Mouse (Mus musculus): ENCODE results near the gene Rsad2. TPM values are rescaled to one million over a fixed set of nuclear protein-coding genes. Genes with fewer than 3 reads are reported as not detected.

Rsad2 gene
- polyA plus RNA-seq, 1 experiment from 2014 or later = 0.89 TPM

DNA sequence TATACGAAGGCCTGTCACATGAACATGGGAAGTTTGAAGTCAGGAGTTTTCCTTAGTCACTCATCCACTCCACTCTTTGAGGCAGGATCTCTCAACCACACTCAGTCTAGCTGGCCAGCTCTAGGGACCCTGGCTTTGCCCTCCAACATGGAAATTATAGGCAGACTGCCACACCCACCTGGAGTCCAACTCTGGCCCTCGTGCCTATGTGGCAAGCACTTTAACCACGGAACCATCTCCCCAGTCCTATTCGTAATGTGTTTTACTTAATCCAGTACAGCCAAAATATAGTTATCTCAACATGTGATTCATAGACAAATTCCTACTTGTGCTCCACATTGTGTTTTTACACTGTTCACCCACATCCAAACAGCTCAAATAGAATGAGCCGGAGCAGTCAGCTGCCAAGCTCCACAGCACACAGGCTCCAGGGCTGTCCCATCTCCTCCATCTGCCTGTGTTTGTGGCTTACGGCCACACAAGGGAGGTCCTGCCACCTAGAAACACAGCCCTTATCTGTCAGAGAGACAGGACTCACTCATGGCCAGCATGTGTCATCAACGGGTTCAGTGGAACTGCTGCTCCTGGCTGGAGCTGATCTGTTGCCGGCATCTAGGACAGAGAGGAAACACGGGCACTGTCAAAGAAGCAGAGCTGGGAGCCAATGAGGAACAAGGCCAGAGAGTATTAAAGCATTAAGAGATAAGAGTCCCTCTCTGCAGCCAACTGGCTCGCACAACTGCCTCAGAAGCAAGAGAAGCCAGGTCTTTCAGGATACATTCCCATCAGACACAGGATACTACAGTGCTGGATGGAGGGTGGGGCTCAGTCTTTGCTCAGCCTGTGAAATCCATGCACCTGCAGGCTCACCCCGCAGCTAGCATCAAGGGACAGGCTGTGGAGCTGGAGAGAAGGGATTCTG lies 51.2 kb downstream of the Rsad2 start:
- WGBS = 50% methylated on average over 11 of the region's 11 CpGs
- no peak for TF ChIP-seq CTCF (IDR thresholded peaks at IDR 0.05; ENCODE audit: low read depth)
- TF ChIP-seq EP300 (optimal IDR thresholded peaks at IDR 0.05) = no peak
- H3K4me2 ChIP-seq (replicated peaks; ENCODE audit: low read depth) = no peak overlapping the region
- ATAC-seq (ENCODE audit: low FRiP score, low TSS enrichment) (no peak), DNase-seq (ENCODE audit: low spot score) (no peak)
- no peak overlapping the region for H3K9ac ChIP-seq (ENCODE audit: low read length)
- H3K36me3 ChIP-seq (ENCODE audit: control insufficient read depth, insufficient read depth, low read length) = no peaks in the 10 kb centered on the region
- H3K4me3 ChIP-seq (ENCODE audit: low read depth, low read length) = no peak overlapping the region
- H3K27me3 ChIP-seq (ENCODE audit: control insufficient read depth, insufficient read depth, low read length) = no peaks in the 10 kb centered on the region
- no peaks in the 10 kb centered on the region for H3K4me1 ChIP-seq (replicated peaks; ENCODE audit: control insufficient read depth, insufficient read depth)
- H3K9me3 ChIP-seq (ENCODE audit: control insufficient read depth, low read length) = no peaks in the 10 kb centered on the region
- no peak overlapping the region for H3K27ac ChIP-seq (replicated peaks)

DNA sequence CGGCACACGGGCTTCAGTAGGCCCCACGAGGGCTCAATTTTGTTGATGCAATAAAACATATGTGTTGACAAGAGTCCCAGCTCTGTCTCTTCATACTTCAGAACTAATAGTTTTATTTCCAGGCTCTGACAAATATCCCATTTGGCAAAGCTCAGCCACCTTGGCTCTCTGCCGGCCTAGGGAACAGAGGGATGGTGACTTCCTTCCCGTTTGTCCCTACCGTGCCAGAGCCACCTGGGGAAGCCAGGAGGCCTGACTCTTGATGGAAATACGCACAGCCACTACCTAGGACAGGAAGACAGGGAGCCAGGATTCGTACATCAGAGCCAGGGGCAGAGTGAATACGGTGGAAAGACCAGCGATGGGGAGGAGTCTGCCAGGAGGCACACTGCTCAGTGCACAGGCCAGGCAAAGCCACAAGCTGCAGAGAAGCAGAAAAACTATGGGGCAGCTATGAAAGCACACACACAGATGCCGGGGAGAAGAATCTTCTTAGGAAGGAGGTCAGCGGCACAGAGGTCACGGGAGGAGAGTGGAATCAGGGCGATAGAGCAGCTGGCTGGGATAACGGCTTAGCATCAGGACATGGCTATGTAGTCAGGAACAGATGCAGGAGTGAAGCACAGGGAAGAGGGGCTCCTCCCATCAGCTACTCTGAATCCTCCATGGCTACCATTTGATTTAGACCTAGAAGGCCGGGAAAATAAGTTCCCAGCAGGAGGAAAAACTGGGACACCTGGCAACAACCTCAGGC lies 52.7 kb downstream of the Rsad2 start:
- Histone ChIP-seq H3K9me3 (ENCODE audit: control insufficient read depth, low read length) (no peaks in the 10 kb centered on the region), H3K9ac (ENCODE audit: low read length) (no peak overlapping the region), H3K4me2 (replicated peaks; ENCODE audit: low read depth) (no peak overlapping the region), H3K4me3 (ENCODE audit: low read depth, low read length) (no peak overlapping the region), H3K4me1 (replicated peaks; ENCODE audit: control insufficient read depth, insufficient read depth) (no peaks in the 10 kb centered on the region), H3K27ac (replicated peaks) (0 out of 2 replicates have a peak overlapping the region, but pooled peaks have one; percentile 18), H3K27me3 (ENCODE audit: control insufficient read depth, insufficient read depth, low read length) (no peaks in the 10 kb centered on the region), H3K36me3 (ENCODE audit: control insufficient read depth, insufficient read depth, low read length) (no peaks in the 10 kb centered on the region)
- DNase-seq (ENCODE audit: low spot score) (no peak), ATAC-seq (ENCODE audit: low FRiP score, low TSS enrichment) (no peak)
- WGBS = 58% methylated on average over 16 of the region's 16 CpGs
- TF ChIP-seq EP300 (optimal IDR thresholded peaks at IDR 0.05) (no peak), CTCF (IDR thresholded peaks at IDR 0.05; ENCODE audit: low read depth) (no peak)

DNA sequence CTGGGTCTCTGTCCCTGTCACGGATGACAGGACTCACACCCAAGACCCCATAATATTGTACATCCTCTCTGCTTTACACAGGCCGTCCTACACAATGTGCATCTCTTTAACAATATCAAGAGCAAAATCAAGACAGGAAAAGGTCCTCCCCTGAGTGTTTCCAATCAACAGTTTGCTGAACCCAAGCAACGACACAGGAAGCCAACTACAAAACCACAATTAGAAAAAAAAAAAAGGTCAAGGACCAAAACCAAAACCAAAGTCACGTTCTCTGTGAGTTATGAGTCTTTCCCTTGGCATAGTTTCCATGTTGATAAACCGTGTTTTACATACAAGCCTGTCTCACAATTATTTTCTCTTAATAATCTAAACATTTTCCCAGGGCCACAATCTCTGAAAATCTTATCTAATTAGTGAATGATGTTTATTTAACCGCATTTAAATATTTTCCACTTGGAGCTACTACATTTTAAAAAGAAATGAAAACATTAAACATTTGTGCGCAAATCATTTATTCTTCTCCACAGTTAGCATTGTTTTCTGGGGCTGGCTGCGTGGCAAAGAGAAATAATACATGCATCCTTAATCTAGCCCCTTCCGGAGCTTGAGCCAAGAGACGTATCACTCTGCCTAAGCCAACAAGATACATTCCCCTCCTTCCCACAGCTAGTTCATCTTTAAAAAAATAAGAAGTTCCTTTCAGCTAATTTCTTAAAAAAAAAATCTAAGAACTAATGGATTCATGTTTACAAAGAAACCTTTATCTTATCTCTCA lies 54.4 kb downstream of the Rsad2 start:
- no peaks in the 10 kb centered on the region for H3K4me1 ChIP-seq (replicated peaks; ENCODE audit: control insufficient read depth, insufficient read depth)
- ATAC-seq (ENCODE audit: low FRiP score, low TSS enrichment) = no peak
- DNase-seq (ENCODE audit: low spot score) = no peak
- no peaks in the 10 kb centered on the region for H3K9me3 ChIP-seq (ENCODE audit: control insufficient read depth, low read length)
- TF ChIP-seq EP300 (optimal IDR thresholded peaks at IDR 0.05) = no peak
- 55% methylated on average over 10 of the region's 10 CpGs for WGBS
- no peak overlapping the region for H3K9ac ChIP-seq (ENCODE audit: low read length)
- no peak overlapping the region for H3K4me3 ChIP-seq (ENCODE audit: low read depth, low read length)
- H3K36me3 ChIP-seq (ENCODE audit: control insufficient read depth, insufficient read depth, low read length) = no peaks in the 10 kb centered on the region
- no peak overlapping the region; the same call in 1 of the 2 replicates for H3K27ac ChIP-seq (replicated peaks)
- H3K4me2 ChIP-seq (replicated peaks; ENCODE audit: low read depth) = no peak overlapping the region
- no peaks in the 10 kb centered on the region for H3K27me3 ChIP-seq (ENCODE audit: control insufficient read depth, insufficient read depth, low read length)

DNA sequence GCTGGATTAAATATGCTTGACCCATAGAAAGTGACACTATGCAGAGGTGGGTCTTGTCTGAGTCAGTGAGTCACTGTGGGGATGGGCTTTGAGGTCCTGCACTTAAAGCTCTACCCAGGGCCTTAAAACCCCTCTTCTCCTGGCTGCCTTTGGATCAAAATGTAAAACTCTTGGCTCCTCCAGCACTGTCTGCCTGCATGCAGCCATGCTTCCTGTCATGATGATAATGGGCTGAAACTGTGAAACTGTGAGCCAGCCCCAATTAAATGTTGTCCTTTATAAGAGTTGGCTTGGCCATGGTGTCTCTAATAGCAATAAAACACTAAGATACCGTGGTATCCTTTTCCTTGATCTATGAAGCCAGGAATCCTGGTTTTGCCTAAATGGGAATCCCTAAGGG lies 55.0 kb downstream of the Rsad2 start:
- H3K4me3 ChIP-seq (ENCODE audit: low read depth, low read length) = no peak overlapping the region
- H3K4me1 ChIP-seq (replicated peaks; ENCODE audit: control insufficient read depth, insufficient read depth) = no peaks in the 10 kb centered on the region
- no peak overlapping the region for H3K27ac ChIP-seq (replicated peaks)
- DNase-seq (ENCODE audit: low spot score) (no peak), ATAC-seq (ENCODE audit: low FRiP score, low TSS enrichment) (no peak)
- no peaks in the 10 kb centered on the region for H3K9me3 ChIP-seq (ENCODE audit: control insufficient read depth, low read length)
- no peaks in the 10 kb centered on the region for H3K36me3 ChIP-seq (ENCODE audit: control insufficient read depth, insufficient read depth, low read length)
- no peaks in the 10 kb centered on the region for H3K27me3 ChIP-seq (ENCODE audit: control insufficient read depth, insufficient read depth, low read length)
- no peak overlapping the region for H3K9ac ChIP-seq (ENCODE audit: low read length)
- 76% methylated on average over 1 of the region's 1 CpGs for WGBS
- H3K4me2 ChIP-seq (replicated peaks; ENCODE audit: low read depth) = no peak overlapping the region
- TF ChIP-seq EP300 (optimal IDR thresholded peaks at IDR 0.05) = no peak
- no peak for TF ChIP-seq CTCF (IDR thresholded peaks at IDR 0.05; ENCODE audit: low read depth)

DNA sequence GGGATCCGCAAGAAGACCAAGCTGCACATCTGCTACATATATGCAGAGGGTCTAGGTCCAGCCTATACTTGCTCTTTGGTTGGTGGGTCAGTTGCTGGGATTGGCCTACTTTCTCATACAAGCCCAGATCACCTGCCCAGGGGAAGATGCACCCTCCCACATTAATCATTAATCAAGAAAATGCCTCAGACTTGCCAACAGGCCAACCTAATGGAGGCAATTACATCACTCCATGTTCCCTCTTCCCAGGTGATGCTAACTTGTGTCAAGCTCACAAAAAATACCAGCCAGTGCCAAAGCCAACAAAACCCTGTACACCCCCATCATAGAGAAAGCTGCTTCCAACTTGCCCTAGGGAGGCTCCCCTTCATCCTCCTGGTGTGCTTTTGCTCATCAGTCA lies 55.5 kb downstream of the Rsad2 start:
- Histone ChIP-seq H3K27me3 (ENCODE audit: control insufficient read depth, insufficient read depth, low read length) (no peaks in the 10 kb centered on the region), H3K4me1 (replicated peaks; ENCODE audit: control insufficient read depth, insufficient read depth) (no peaks in the 10 kb centered on the region), H3K9me3 (ENCODE audit: control insufficient read depth, low read length) (no peaks in the 10 kb centered on the region)

More for the DNA sequence above, 55.5 kb downstream of the Rsad2 start:
- WGBS = 92% methylated on average over 1 of the region's 1 CpGs
- ATAC-seq (ENCODE audit: low FRiP score, low TSS enrichment) = no peak
- H3K27ac ChIP-seq (replicated peaks) = no peak overlapping the region
- H3K4me2 ChIP-seq (replicated peaks; ENCODE audit: low read depth) = no peak overlapping the region
- H3K4me3 ChIP-seq (ENCODE audit: low read depth, low read length) = no peak overlapping the region
- no peak for DNase-seq (ENCODE audit: low spot score)
- no peak for TF ChIP-seq CTCF (IDR thresholded peaks at IDR 0.05; ENCODE audit: low read depth)
- TF ChIP-seq EP300 (optimal IDR thresholded peaks at IDR 0.05) = no peak
- H3K36me3 ChIP-seq (ENCODE audit: control insufficient read depth, insufficient read depth, low read length) = no peaks in the 10 kb centered on the region
- no peak overlapping the region for H3K9ac ChIP-seq (ENCODE audit: low read length)

Data from stomach, postnatal 0 days (tissue).